Mouse (Mus musculus) kidney, adult 11 months (tissue): ENCODE data around the gene Trim14.

Experiments used
- DNase-seq: peaks from one replicate; pipeline ENCODE4 v3.0.0; 2022

Gene Trim14

GRCm38 (mm10) chr4:46526226-46526625 is 9.7 kb downstream of the Trim14 start:
- DNase-seq = no peak

- DNase-seq = no peak
Observed at GRCm38 (mm10) chr4:46523324-46523723, 12.6 kb downstream of the Trim14 start.

GRCm38 (mm10) chr4:46521457-46521856 is 14.5 kb downstream of the Trim14 start:
- no peak for DNase-seq

DNA sequence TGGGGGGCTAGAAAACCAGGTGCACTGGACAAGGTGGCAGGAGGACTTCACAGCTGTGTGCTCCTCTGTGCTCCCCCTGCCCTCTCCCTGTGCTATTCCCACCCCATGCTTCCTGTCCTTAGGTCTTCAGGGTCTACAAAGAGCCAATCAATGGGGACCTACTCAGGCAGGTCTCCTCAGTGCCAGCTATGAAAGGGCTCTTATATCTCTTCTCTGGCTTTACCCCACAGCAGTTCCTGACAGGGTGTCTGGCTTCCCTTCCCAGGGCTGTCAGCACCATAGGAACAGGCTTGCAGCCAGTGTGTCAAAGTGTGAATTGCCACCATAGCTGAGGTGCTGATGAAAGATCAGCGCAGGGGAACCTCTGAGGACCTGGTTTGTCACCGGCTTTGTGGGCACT is 15.4 kb downstream of the Trim14 start:
- no peak for DNase-seq

- peak; percentile 76 for DNase-seq
Observed at GRCm38 (mm10) chr4:46507736-46508460, 28.0 kb downstream of the Trim14 start.

- DNase-seq = peak; percentile 94
Observed at GRCm38 (mm10) chr4:46506801-46507610, 28.9 kb downstream of the Trim14 start.

DNA sequence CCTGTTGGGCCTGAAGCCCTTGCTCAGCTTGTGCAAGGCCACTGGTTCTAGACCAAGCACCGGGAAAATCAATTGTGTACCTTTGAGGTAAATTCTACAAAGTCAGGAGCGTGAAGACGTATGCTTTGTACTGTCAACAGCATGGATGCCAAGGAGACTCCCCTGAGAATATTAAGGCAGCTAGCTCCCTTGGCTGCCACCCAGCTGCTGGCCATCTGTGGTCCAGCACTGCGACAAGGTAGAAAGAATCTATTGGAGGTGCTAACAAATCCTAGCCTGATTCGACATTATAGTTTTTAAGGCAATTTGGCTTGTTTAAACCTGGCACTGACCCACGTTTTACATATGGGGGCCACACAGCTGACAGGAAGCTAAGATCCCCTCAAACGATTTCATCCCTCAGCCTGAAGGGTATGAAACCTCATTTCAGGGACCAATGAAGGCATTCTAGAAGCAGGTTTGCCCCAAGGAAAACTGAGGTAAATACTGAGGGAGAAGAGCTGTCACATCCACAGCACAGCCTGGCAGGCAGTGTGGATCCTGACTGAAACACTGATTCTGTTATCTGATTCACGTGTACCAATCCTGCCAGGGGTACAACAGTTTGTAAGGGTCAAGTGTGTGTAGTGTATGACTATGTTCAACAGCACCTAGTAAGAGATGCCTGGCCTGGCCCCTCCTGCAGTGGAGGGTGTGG is 30.4 kb downstream of the Trim14 start:
- DNase-seq = no peak

- DNase-seq = no peak
Observed at GRCm38 (mm10) chr4:46503881-46504280, 32.1 kb downstream of the Trim14 start.

- DNase-seq = no peak
Observed at GRCm38 (mm10) chr4:46502606-46503502, 33.1 kb downstream of the Trim14 start.

DNA sequence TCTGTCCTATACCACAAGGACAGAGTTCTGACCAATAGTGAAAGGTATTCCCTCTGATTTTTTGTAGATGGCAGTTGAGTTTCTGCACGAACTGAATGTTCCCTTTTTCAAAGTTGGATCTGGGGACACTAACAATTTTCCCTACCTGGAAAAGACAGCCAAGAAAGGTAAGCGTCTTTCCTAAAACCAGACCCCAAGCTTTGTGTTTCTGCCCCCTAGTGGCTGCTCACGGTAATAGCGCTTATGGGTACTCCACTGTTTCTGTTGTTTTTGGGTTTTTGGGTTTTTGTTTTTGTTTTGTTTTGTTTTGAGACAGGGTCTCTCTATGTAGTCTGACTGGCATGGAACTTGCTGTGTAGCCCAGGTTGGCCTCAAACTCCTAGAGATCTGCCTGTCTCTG is 37.0 kb downstream of the Trim14 start:
- no peak for DNase-seq

- peak; percentile 60 for DNase-seq
Observed at GRCm38 (mm10) chr4:46498511-46498910, 37.4 kb downstream of the Trim14 start.

- peak; percentile 47 for DNase-seq
Observed at GRCm38 (mm10) chr4:46497286-46497892, 38.6 kb downstream of the Trim14 start.

GRCm38 (mm10) chr4:46495543-46495942 is 40.4 kb downstream of the Trim14 start:
- no peak for DNase-seq

DNA sequence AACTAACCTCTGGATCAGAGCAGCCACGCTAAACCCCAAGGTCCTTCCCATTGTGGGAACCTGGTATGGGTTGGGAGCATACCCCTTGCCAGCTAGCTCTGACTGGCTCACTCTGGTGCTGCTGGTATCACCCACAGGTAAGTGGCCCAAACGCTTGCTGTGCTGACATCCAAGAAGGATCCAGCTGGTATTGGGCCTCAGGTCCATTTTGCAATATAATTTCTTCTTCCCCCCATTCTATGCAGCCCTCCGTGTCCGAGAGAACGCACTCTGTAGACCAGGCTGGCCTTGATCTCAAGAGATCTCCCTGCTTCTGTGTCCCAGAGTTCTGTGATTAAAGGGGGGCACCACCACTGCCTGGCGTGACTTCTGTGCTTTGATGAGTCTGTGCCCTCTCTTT is 42.9 kb downstream of the Trim14 start:
- DNase-seq = no peak

GRCm38 (mm10) chr4:46489028-46489925 is 46.7 kb downstream of the Trim14 start, which contains the start of gene Nans:
TSS of gene Nans (plus strand) at chr4:46489248.
- peak; percentile 92 for DNase-seq

DNA sequence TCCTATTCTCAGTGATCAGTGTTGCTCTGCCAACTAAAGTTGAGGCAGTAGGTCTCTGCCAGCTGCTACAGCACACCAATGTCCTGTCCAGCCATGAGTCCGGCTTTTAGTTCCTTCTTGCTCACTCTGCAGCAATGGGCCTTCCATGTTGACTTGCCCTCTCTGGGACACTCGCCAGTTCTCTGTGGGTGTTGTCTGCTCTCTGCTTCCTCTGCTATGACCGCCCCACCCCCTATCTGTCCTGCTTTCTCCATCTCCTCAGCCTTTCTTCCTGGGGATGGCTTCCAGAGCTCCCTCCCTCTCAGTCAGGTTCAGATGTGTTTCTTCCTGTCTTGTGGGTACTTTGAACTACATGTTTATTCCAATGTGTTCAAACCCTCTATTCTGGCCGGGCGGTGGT is 48.6 kb downstream of the Trim14 start:
- DNase-seq = peak; percentile 54

GRCm38 (mm10) chr4:46485696-46486417 is 50.1 kb downstream of the Trim14 start:
- DNase-seq = peak; percentile 70

- no peak for DNase-seq
Observed at GRCm38 (mm10) chr4:46479081-46479480, 56.9 kb downstream of the Trim14 start.

DNA sequence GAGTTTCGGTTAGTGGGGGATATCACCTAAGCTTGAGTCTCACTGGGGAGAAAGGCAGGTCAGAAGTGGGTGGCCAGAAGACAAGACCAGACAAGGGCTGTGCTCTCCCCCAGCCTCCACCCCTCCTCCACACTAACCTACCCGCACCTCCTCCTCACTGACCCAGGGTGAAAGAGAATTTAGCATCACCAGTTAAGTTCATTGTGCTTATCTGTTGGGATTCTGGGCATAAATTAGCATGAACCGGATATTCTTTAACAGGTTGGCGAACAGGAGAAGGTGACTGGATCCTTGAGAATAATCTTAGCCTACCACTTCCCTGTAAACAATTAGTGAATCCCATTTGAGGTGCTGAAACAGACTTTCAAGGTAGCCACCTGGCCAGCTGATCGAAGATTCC is 60.8 kb downstream of the Trim14 start:
- DNase-seq = no peak

DNA sequence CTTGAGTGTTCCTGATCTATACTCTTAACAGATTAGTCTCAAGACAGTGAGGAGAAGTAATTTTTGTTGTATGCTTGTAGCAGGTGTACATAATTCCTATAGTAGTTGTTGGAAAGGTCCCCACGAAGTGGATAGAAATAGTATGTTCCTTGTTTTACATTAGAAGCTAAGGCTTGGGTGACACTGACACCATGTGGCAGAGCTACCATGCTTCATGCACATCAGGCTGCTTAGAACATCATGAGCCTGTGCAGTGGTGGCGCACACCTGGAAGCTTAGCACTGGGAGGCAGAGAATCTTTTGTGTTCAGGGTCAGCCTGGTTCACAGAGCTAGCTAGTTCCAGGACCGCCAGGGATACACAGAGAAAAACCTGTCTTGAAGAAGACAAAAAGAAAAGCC is 70.2 kb downstream of the Trim14 start:
- no peak for DNase-seq
